Mouse (Mus musculus): ENCODE data around the gene Gstcd.

Gstcd gene

DNA sequence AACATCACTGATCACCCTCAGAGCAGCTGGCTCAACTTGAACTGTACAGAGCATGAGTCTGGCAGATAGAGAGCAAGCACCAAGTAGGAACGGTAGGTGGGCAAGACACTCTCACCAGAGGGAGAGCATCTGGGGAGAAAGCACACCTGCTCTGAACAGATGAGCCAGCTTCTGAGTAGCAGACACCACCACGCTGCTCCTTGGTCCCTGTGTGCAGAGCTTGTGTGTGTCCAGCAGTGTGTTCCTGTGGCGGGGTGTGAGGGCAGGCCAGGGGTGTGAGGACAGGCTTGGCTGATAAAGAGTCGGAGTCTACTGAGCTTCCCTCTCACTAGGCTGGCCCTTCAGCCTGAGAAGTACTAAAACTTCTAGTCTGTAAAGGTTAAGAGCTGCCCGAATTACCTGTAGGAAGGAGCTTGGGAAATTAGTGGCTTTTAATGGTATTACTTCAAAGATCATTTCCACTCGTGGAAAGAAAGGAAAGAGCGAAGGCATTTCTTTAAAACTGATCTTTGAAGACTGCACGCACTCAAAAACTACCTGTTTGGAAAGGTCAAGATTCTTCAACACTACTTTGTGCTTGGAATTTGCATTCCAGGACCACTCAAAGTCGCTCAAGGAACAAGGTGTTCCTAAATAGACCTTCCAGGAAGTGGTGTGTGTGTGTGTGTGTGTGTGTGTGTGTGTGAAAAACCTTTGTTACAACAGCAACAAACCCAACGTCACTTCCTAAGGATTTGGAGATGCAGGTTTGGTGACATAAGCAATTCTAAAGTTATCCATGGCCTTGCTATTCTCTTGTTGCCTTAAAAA lies 151.4 kb downstream of the Gstcd start:
- no peak for DNase-seq (ENCODE audit: low spot score in 2 of 2)

DNA sequence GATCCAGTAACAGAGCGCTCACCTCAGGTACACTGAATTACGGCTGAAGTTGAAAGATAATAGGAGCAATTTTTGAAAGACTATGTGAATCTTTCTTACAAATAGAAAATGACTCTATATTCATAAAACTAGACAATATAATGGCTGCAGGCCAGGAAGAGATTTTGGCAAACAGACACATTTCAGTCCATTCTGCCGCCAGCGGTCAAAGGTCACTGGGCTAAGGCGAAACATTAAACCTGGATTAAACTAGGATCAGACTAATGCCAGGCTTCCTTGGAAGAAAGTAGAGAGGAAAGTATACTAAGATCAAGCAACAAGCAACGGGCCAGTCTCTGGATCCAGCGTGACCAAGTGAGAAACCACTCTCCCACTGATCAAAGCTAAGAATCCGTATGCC lies 152.8 kb downstream of the Gstcd start:
- no peak for DNase-seq (ENCODE audit: low spot score in 2 of 2)

DNA sequence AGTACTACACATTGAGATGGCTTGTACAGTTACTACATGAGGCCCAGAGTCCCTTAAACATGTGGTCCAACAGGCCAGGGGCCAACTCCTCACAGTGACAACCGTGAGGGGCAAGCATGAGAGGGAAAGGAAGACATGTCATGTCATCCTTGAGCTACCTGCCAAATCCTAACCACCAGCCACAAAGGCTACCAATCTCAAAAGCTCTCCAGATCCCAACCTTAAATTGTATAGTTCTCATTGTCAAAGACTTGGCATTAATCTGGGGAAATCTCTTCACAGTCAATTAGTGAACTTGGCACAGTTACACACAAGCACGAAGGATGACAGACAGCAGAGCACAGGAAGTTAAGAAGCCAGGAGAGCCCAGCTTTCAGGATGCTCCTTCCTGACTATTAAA lies 157.2 kb downstream of the Gstcd start:
- no peak for DNase-seq (ENCODE audit: low spot score in 2 of 2)

All from urinary bladder, adult 18-20 months (tissue).